ENCODE assay signal across 18 mouse cellular contexts in genomic region chr2:181193044-181193443, GRCm38 (mm10). TPM values are rescaled to one million over a fixed set of nuclear protein-coding genes. Genes with fewer than 3 reads are reported as not detected.
"Had no signal": no experiment of that assay in that cellular context is flagged by ENCODE, and none has a peak within 500 bp of the region (broad histone marks: within the 10 kb centered on the region; RNA-seq: fewer than 3 reads in every experiment).

No protein-coding gene starts in this region.

- H3K27me3 ChIP-seq: kidney, embryonic 15.5 days; limb, embryonic 15.5 days had no signal

- H3K4me3 ChIP-seq: kidney, embryonic 15.5 days; limb, embryonic 15.5 days; megakaryocyte, embryonic 14.5 days had no signal

- H3K27ac ChIP-seq: kidney, embryonic 15.5 days; limb, embryonic 15.5 days; liver, embryonic 14.5 days; stomach, postnatal 0 days had no signal

- H3K9ac ChIP-seq: kidney, embryonic 15.5 days; limb, embryonic 15.5 days; liver, embryonic 14.5 days had no signal

- DNase-seq: kidney, adult 2 months; kidney, postnatal 14 days; lung, adult 18-20 months; right cerebral cortex, adult 18-20 months; right cerebral cortex, postnatal 25 days; thymus, postnatal 36 days had no signal

- H3K4me2 ChIP-seq: kidney, embryonic 15.5 days; limb, embryonic 15.5 days; midbrain, embryonic 11.5 days had no signal

- ATAC-seq: intestine, embryonic 16.5 days; midbrain, embryonic 16.5 days had no signal

- H3K36me3 ChIP-seq: limb, embryonic 15.5 days had no signal

- H3K9me3 ChIP-seq: kidney, embryonic 15.5 days; limb, embryonic 15.5 days; megakaryocyte, embryonic 14.5 days had no signal

RNA-seq across cellular contexts. Expression of gene Ptk6, which starts 9.5 kb away (rescaled TPM):
- total RNA-seq: layer of hippocampus, adult 8-10 months; layer of hippocampus, postnatal 14 days; left cerebral cortex, adult 18-20 months had no signal
- polyA plus RNA-seq: kidney, embryonic 15.5 days; midbrain, embryonic 11.5 days; midbrain, embryonic 16.5 days; neural tube, embryonic 14.5 days had no signal

RNA-seq across cellular contexts. Expression of gene Fndc11, which starts 26.8 kb away (rescaled TPM):
- total RNA-seq: layer of hippocampus, adult 8-10 months; layer of hippocampus, postnatal 14 days; left cerebral cortex, adult 18-20 months had no signal
- polyA plus RNA-seq: neural tube, embryonic 14.5 days had no signal

RNA-seq across cellular contexts. Expression of gene Eef1a2, which starts 36.2 kb away (rescaled TPM):
- polyA plus RNA-seq: limb, embryonic 15.5 days; liver, embryonic 14.5 days had no signal
